Mouse (Mus musculus): ENCODE measurements around the gene Tesc. TPM values are rescaled to one million over a fixed set of nuclear protein-coding genes. Genes with fewer than 3 reads are reported as not detected.

The Tesc gene
- polyA plus RNA-seq, 1 experiment, result 48.4 TPM

- no peaks in the 10 kb centered on the region for H3K27me3 ChIP-seq (ENCODE audit: control insufficient read depth, insufficient read depth, low read length)
- DNase-seq, result no peak
- H3K4me1 ChIP-seq (replicated peaks; ENCODE audit: control insufficient read depth, insufficient read depth, low read length), result peaks cover 31% of the 10 kb centered on the region
- no peaks in the 10 kb centered on the region for H3K36me3 ChIP-seq (ENCODE audit: control insufficient read depth, insufficient read depth, low read length)
- no peak for TF ChIP-seq POLR2A (IDR thresholded peaks at IDR 0.05; ENCODE audit: control insufficient read depth, extremely low read depth, insufficient read depth, low read length, poor library complexity)
- TF ChIP-seq CTCF (IDR thresholded peaks at IDR 0.05; ENCODE audit: borderline replicate concordance, control insufficient read depth, extremely low read depth, insufficient read depth, low read length, poor library complexity), result no peak
- H3K4me3 ChIP-seq (ENCODE audit: control insufficient read depth, insufficient read depth, low read length), result no peak overlapping the region
- 89% methylated on average over 8 of the region's 8 CpGs for WGBS
- no peak overlapping the region for H3K27ac ChIP-seq (ENCODE audit: control insufficient read depth, insufficient read depth, low read length)
Measured at GRCm38 (mm10) chr5:118051981-118052662, 24.6 kb downstream of the Tesc start.

- no peak for DNase-seq
- no peaks in the 10 kb centered on the region for H3K36me3 ChIP-seq (ENCODE audit: control insufficient read depth, insufficient read depth, low read length)
- no peak overlapping the region for H3K27ac ChIP-seq (ENCODE audit: control insufficient read depth, insufficient read depth, low read length)
- TF ChIP-seq POLR2A (IDR thresholded peaks at IDR 0.05; ENCODE audit: control insufficient read depth, extremely low read depth, insufficient read depth, low read length, poor library complexity), result no peak
- no peak for TF ChIP-seq CTCF (IDR thresholded peaks at IDR 0.05; ENCODE audit: borderline replicate concordance, control insufficient read depth, extremely low read depth, insufficient read depth, low read length, poor library complexity)
- H3K4me3 ChIP-seq (ENCODE audit: control insufficient read depth, insufficient read depth, low read length), result no peak overlapping the region
- WGBS, result 92% methylated on average over 2 of the region's 2 CpGs
- no peaks in the 10 kb centered on the region for H3K27me3 ChIP-seq (ENCODE audit: control insufficient read depth, insufficient read depth, low read length)
- H3K4me1 ChIP-seq (replicated peaks; ENCODE audit: control insufficient read depth, insufficient read depth, low read length), result peaks cover 22% of the 10 kb centered on the region
Measured at GRCm38 (mm10) chr5:118053205-118053604, 25.7 kb downstream of the Tesc start.

GRCm38 (mm10) chr5:118057508-118058111, 30.1 kb downstream of the Tesc start:
- H3K4me1 ChIP-seq (replicated peaks; ENCODE audit: control insufficient read depth, insufficient read depth, low read length), result peaks cover 7% of the 10 kb centered on the region
- H3K4me3 ChIP-seq (ENCODE audit: control insufficient read depth, insufficient read depth, low read length), result no peak overlapping the region
- H3K27me3 ChIP-seq (ENCODE audit: control insufficient read depth, insufficient read depth, low read length), result no peaks in the 10 kb centered on the region
- 56% methylated on average over 8 of the region's 8 CpGs for WGBS
- no peaks in the 10 kb centered on the region for H3K36me3 ChIP-seq (ENCODE audit: control insufficient read depth, insufficient read depth, low read length)
- H3K27ac ChIP-seq (ENCODE audit: control insufficient read depth, insufficient read depth, low read length), result no peak overlapping the region
- TF ChIP-seq CTCF (IDR thresholded peaks at IDR 0.05; ENCODE audit: borderline replicate concordance, control insufficient read depth, extremely low read depth, insufficient read depth, low read length, poor library complexity) (no peak), POLR2A (IDR thresholded peaks at IDR 0.05; ENCODE audit: control insufficient read depth, extremely low read depth, insufficient read depth, low read length, poor library complexity) (no peak)
- DNase-seq, result no peak

- no peak for DNase-seq
- no peak overlapping the region for H3K4me3 ChIP-seq (ENCODE audit: control insufficient read depth, insufficient read depth, low read length)
- H3K36me3 ChIP-seq (ENCODE audit: control insufficient read depth, insufficient read depth, low read length), result no peaks in the 10 kb centered on the region
- no peak for TF ChIP-seq CTCF (IDR thresholded peaks at IDR 0.05; ENCODE audit: borderline replicate concordance, control insufficient read depth, extremely low read depth, insufficient read depth, low read length, poor library complexity)
- no peak for TF ChIP-seq POLR2A (IDR thresholded peaks at IDR 0.05; ENCODE audit: control insufficient read depth, extremely low read depth, insufficient read depth, low read length, poor library complexity)
- WGBS, result 91% methylated on average over 10 of the region's 10 CpGs
- H3K4me1 ChIP-seq (replicated peaks; ENCODE audit: control insufficient read depth, insufficient read depth, low read length), result peaks cover 7% of the 10 kb centered on the region
- H3K27ac ChIP-seq (ENCODE audit: control insufficient read depth, insufficient read depth, low read length), result no peak overlapping the region
- no peaks in the 10 kb centered on the region for H3K27me3 ChIP-seq (ENCODE audit: control insufficient read depth, insufficient read depth, low read length)
Measured at GRCm38 (mm10) chr5:118058858-118059257, 31.3 kb downstream of the Tesc start.

GRCm38 (mm10) chr5:118059646-118060045, 32.1 kb downstream of the Tesc start:
- Histone ChIP-seq H3K4me1 (replicated peaks; ENCODE audit: control insufficient read depth, insufficient read depth, low read length) (peaks cover 3% of the 10 kb centered on the region), H3K36me3 (ENCODE audit: control insufficient read depth, insufficient read depth, low read length) (no peaks in the 10 kb centered on the region), H3K27ac (ENCODE audit: control insufficient read depth, insufficient read depth, low read length) (no peak overlapping the region), H3K27me3 (ENCODE audit: control insufficient read depth, insufficient read depth, low read length) (no peaks in the 10 kb centered on the region), H3K4me3 (ENCODE audit: control insufficient read depth, insufficient read depth, low read length) (no peak overlapping the region)
- DNase-seq, result no peak
- TF ChIP-seq CTCF (IDR thresholded peaks at IDR 0.05; ENCODE audit: borderline replicate concordance, control insufficient read depth, extremely low read depth, insufficient read depth, low read length, poor library complexity), result no peak
- 95% methylated on average over 9 of the region's 9 CpGs for WGBS

- Histone ChIP-seq H3K27me3 (ENCODE audit: control insufficient read depth, insufficient read depth, low read length) (no peaks in the 10 kb centered on the region), H3K36me3 (ENCODE audit: control insufficient read depth, insufficient read depth, low read length) (no peaks in the 10 kb centered on the region), H3K4me1 (replicated peaks; ENCODE audit: control insufficient read depth, insufficient read depth, low read length) (no peaks in the 10 kb centered on the region), H3K27ac (ENCODE audit: control insufficient read depth, insufficient read depth, low read length) (no peak overlapping the region), H3K4me3 (ENCODE audit: control insufficient read depth, insufficient read depth, low read length) (no peak overlapping the region)
- DNase-seq, result no peak
- 96% methylated on average over 18 of the region's 18 CpGs for WGBS
- no peak for TF ChIP-seq POLR2A (IDR thresholded peaks at IDR 0.05; ENCODE audit: control insufficient read depth, extremely low read depth, insufficient read depth, low read length, poor library complexity)
- TF ChIP-seq CTCF (IDR thresholded peaks at IDR 0.05; ENCODE audit: borderline replicate concordance, control insufficient read depth, extremely low read depth, insufficient read depth, low read length, poor library complexity), result no peak
Measured at GRCm38 (mm10) chr5:118061391-118061790, 33.8 kb downstream of the Tesc start.
